Mouse (Mus musculus) cerebellum, adult 9-10 months (tissue): Measurements from ENCODE around the gene Ano8.
"Not testable (repeated sequence)": the region's sequence is repeated elsewhere in the genome, so short reads cannot be mapped to it uniquely, and the experiment has no call there.

Source experiments
- DNase-seq: peaks from one replicate; pipeline ENCODE4 v3.0.0; 2022

Ano8 gene

DNA sequence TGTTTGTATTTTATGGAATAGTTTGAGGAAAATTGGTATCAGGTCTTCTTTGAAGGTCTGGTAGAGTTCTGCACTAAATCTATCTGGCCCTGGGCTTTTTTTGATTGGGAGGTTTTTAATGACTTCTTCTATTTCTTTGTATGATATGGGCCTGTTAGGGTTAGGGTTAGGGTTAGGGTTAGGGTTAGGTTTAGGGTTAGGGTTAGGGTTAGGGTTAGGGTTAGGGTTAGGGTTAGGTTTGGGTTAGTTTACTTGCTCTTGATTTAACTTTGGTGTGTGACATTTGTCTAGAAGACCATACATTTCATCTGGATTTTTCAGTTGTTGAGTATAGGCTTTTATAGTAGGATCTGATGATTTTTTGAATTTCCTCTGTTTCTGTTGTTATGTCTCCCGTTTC, 52.8 kb downstream of the Ano8 start:
- DNase-seq: not testable (repeated sequence)
